Mouse (Mus musculus) heart, embryonic 12.5 days (tissue): ENCODE results near the gene Ubac2. TPM values are rescaled to one million over a fixed set of nuclear protein-coding genes. Genes with fewer than 3 reads are reported as not detected.

Source experiments
- ATAC-seq: fragments of 200-750 bp; cut with Nextera tagmentation; 2 replicates; pipeline ENCODE4 v1.8.0; 2017; ENCODE audit warnings: moderate TSS enrichment, moderate library complexity; ENCODE audit not compliant: insufficient number of reproducible peaks, low FRiP score
- H3K27ac ChIP-seq: fragments of 300-500 bp; sonication (generic); 2 replicates; pipeline ENCODE4 v1.5.1; 2016; ENCODE audit warnings: mild to moderate bottlenecking, moderate library complexity; ENCODE audit not compliant: poor library complexity, severe bottlenecking
- H3K27me3 ChIP-seq: fragments of 300-500 bp; sonication (generic); replicated peaks from 2 replicates; pipeline ENCODE4 v1.6.1; 2016; ENCODE audit warnings: mild to moderate bottlenecking, moderate library complexity
- H3K36me3 ChIP-seq: fragments of 300-500 bp; sonication (generic); 2 replicates; pipeline ENCODE4 v1.6.1; 2016; ENCODE audit warnings: mild to moderate bottlenecking, moderate library complexity
- H3K4me1 ChIP-seq: fragments of 300-500 bp; sonication (generic); replicated peaks from 2 replicates; pipeline ENCODE4 v1.6.1; 2016; ENCODE audit warnings: mild to moderate bottlenecking
- H3K4me2 ChIP-seq: fragments of 300-500 bp; sonication (generic); 2 replicates; pipeline ENCODE4 v1.6.1; 2016; ENCODE audit warnings: mild to moderate bottlenecking, moderate library complexity
- H3K4me3 ChIP-seq: fragments of 300-500 bp; sonication (generic); 2 replicates; pipeline ENCODE4 v1.5.1; 2016; ENCODE audit warnings: mild to moderate bottlenecking
- H3K9ac ChIP-seq: fragments of 300-500 bp; sonication (generic); 2 replicates; pipeline ENCODE4 v1.6.1; 2016; ENCODE audit warnings: mild to moderate bottlenecking, moderate library complexity
- H3K9me3 ChIP-seq: fragments of 300-500 bp; sonication (generic); replicated peaks from 2 replicates; pipeline ENCODE4 v1.6.1; 2016; ENCODE audit warnings: mild to moderate bottlenecking, moderate library complexity
- WGBS: fragments of 180-500 bp; shearing (Covaris S2); methylation state at CpG from one replicate; pipeline ENCODE4 v1.1.7; 2016; 5-methylcytosine and 5-hydroxymethylcytosine counted together
- polyA plus RNA-seq: library from polyadenylated mRNA; unstranded; fragments of >200 nt; fragmentation: Nextera tagmentation; extraction: Ambion mirVana; gene quantifications from 2 replicates; pipeline ENCODE4 v1.2.1, GENCODE M21; 2016

Gene Ubac2
- polyA plus RNA-seq, 1 experiment from 2014 or later = 56.9 TPM

- peaks cover 11% of the 10 kb centered on the region for H3K4me1 ChIP-seq
- H3K9ac ChIP-seq = no peak overlapping the region
- H3K27ac ChIP-seq = no peak overlapping the region
- peaks cover 21% of the 10 kb centered on the region for H3K36me3 ChIP-seq
- no peaks in the 10 kb centered on the region for H3K27me3 ChIP-seq
- H3K9me3 ChIP-seq = no peaks in the 10 kb centered on the region
- WGBS = 80% methylated on average over 13 of the region's 13 CpGs
- no peak overlapping the region for H3K4me2 ChIP-seq
- H3K4me3 ChIP-seq = no peak overlapping the region
- ATAC-seq = no peak
Measured at GRCm38 (mm10) chr14:121992395-121993280, 114.2 kb downstream of the Ubac2 start.

- no peak for ATAC-seq
- H3K27me3 ChIP-seq = no peaks in the 10 kb centered on the region
- no peak overlapping the region for H3K4me2 ChIP-seq
- peaks cover 11% of the 10 kb centered on the region for H3K4me1 ChIP-seq
- H3K4me3 ChIP-seq = no peak overlapping the region
- no peak overlapping the region for H3K27ac ChIP-seq
- no peaks in the 10 kb centered on the region for H3K9me3 ChIP-seq
- H3K9ac ChIP-seq = no peak overlapping the region
- WGBS = 91% methylated on average over 4 of the region's 4 CpGs
- peaks cover 27% of the 10 kb centered on the region for H3K36me3 ChIP-seq
Measured at GRCm38 (mm10) chr14:121993616-121994015, 115.2 kb downstream of the Ubac2 start.

- ATAC-seq = no peak
- H3K4me2 ChIP-seq = no peak overlapping the region
- 91% methylated on average over 17 of the region's 17 CpGs for WGBS
- no peak overlapping the region for H3K27ac ChIP-seq
- H3K9me3 ChIP-seq = no peaks in the 10 kb centered on the region
- H3K36me3 ChIP-seq = peaks cover 28% of the 10 kb centered on the region
- H3K9ac ChIP-seq = no peak overlapping the region
- peaks cover 11% of the 10 kb centered on the region for H3K4me1 ChIP-seq
- no peak overlapping the region for H3K4me3 ChIP-seq
- no peaks in the 10 kb centered on the region for H3K27me3 ChIP-seq
Measured at GRCm38 (mm10) chr14:121994171-121994700, 115.8 kb downstream of the Ubac2 start.

- Histone ChIP-seq H3K27ac (no peak overlapping the region), H3K36me3 (peaks cover 28% of the 10 kb centered on the region), H3K9me3 (no peaks in the 10 kb centered on the region), H3K4me3 (no peak overlapping the region), H3K27me3 (no peaks in the 10 kb centered on the region), H3K9ac (no peak overlapping the region), H3K4me2 (no peak overlapping the region), H3K4me1 (peaks cover 11% of the 10 kb centered on the region)
- ATAC-seq = no peak
- 83% methylated on average over 7 of the region's 7 CpGs for WGBS
Measured at GRCm38 (mm10) chr14:121994846-121995556, 116.6 kb downstream of the Ubac2 start.

- H3K9ac ChIP-seq = no peak overlapping the region
- no peak for ATAC-seq
- H3K4me2 ChIP-seq = no peak overlapping the region
- no peak overlapping the region for H3K4me3 ChIP-seq
- no peaks in the 10 kb centered on the region for H3K9me3 ChIP-seq
- peaks cover 14% of the 10 kb centered on the region for H3K4me1 ChIP-seq
- no peaks in the 10 kb centered on the region for H3K27me3 ChIP-seq
- no peak overlapping the region for H3K27ac ChIP-seq
- 65% methylated on average over 1 of the region's 1 CpGs for WGBS
- H3K36me3 ChIP-seq = peaks cover 28% of the 10 kb centered on the region
Measured at GRCm38 (mm10) chr14:121995557-121995870, 117.1 kb downstream of the Ubac2 start.

GRCm38 (mm10) chr14:121996786-121997185 lies 118.4 kb downstream of the Ubac2 start:
- no peaks in the 10 kb centered on the region for H3K9me3 ChIP-seq
- peaks cover 28% of the 10 kb centered on the region for H3K36me3 ChIP-seq
- H3K9ac ChIP-seq = no peak overlapping the region
- WGBS = 83% methylated on average over 8 of the region's 8 CpGs
- no peak overlapping the region for H3K4me2 ChIP-seq
- H3K27me3 ChIP-seq = no peaks in the 10 kb centered on the region
- H3K4me1 ChIP-seq = peaks cover 14% of the 10 kb centered on the region
- H3K27ac ChIP-seq = 0 out of 2 replicates have a peak overlapping the region, but pooled peaks have one; percentile 13
- no peak for ATAC-seq
- no peak overlapping the region for H3K4me3 ChIP-seq

- H3K36me3 ChIP-seq = peaks cover 23% of the 10 kb centered on the region
- H3K9ac ChIP-seq = no peak overlapping the region
- H3K27me3 ChIP-seq = no peaks in the 10 kb centered on the region
- WGBS = 87% methylated on average over 8 of the region's 8 CpGs
- peaks cover 15% of the 10 kb centered on the region for H3K4me1 ChIP-seq
- H3K27ac ChIP-seq = no peak overlapping the region
- ATAC-seq = no peak
- H3K4me3 ChIP-seq = no peak overlapping the region
- H3K4me2 ChIP-seq = no peak overlapping the region
- no peaks in the 10 kb centered on the region for H3K9me3 ChIP-seq
Measured at GRCm38 (mm10) chr14:121999455-121999854, 121.0 kb downstream of the Ubac2 start.

- 87% methylated on average over 17 of the region's 17 CpGs for WGBS
- no peak for ATAC-seq
Measured at GRCm38 (mm10) chr14:122000346-122001105, 122.1 kb downstream of the Ubac2 start.

GRCm38 (mm10) chr14:122002224-122002623 lies 123.8 kb downstream of the Ubac2 start:
- no peak overlapping the region for H3K27ac ChIP-seq
- peaks cover 6% of the 10 kb centered on the region; the same call in 1 of the 2 replicates for H3K4me1 ChIP-seq
- H3K4me2 ChIP-seq = no peak overlapping the region
- ATAC-seq = no peak
- H3K9me3 ChIP-seq = no peaks in the 10 kb centered on the region
- WGBS = 67% methylated on average over 7 of the region's 7 CpGs
- 0 out of 2 replicates have a peak, but pooled peaks cover 7% of the 10 kb centered on the region for H3K36me3 ChIP-seq
- H3K9ac ChIP-seq = no peak overlapping the region
- no peaks in the 10 kb centered on the region for H3K27me3 ChIP-seq
- no peak overlapping the region for H3K4me3 ChIP-seq

More at GRCm38 (mm10) chr14:122000346-122001105, 122.1 kb downstream of the Ubac2 start:
- Histone ChIP-seq H3K9me3 (no peaks in the 10 kb centered on the region), H3K36me3 (peaks cover 13% of the 10 kb centered on the region), H3K9ac (no peak overlapping the region), H3K27ac (no peak overlapping the region), H3K27me3 (no peaks in the 10 kb centered on the region), H3K4me2 (no peak overlapping the region), H3K4me1 (peaks cover 15% of the 10 kb centered on the region), H3K4me3 (no peak overlapping the region)

- Histone ChIP-seq H3K4me1 (peaks cover 6% of the 10 kb centered on the region; the same call in 1 of the 2 replicates), H3K9me3 (no peaks in the 10 kb centered on the region), H3K36me3 (peaks cover 5% of the 10 kb centered on the region), H3K27ac (no peak overlapping the region), H3K4me2 (no peak overlapping the region), H3K9ac (no peak overlapping the region), H3K27me3 (no peaks in the 10 kb centered on the region), H3K4me3 (no peak overlapping the region)
- ATAC-seq = no peak
Measured at GRCm38 (mm10) chr14:122003812-122004211, 125.4 kb downstream of the Ubac2 start.

- Histone ChIP-seq H3K9ac (no peak overlapping the region), H3K4me1 (peaks cover 9% of the 10 kb centered on the region), H3K36me3 (peaks cover 24% of the 10 kb centered on the region), H3K27me3 (no peaks in the 10 kb centered on the region), H3K4me3 (no peak overlapping the region), H3K27ac (no peak overlapping the region), H3K9me3 (no peaks in the 10 kb centered on the region), H3K4me2 (no peak overlapping the region)
- ATAC-seq = no peak
- WGBS = 86% methylated on average over 4 of the region's 4 CpGs
Measured at GRCm38 (mm10) chr14:122008261-122008660, 129.8 kb downstream of the Ubac2 start.
